Mouse (Mus musculus): ENCODE results near the gene Strn3.

- TF ChIP-seq POLR2A (IDR thresholded peaks at IDR 0.05; ENCODE audit: borderline replicate concordance, extremely low read depth, low read depth, low read length) (no peak), CTCF (IDR thresholded peaks at IDR 0.05; ENCODE audit: insufficient read depth, low read length) (no peak)
Observed at GRCm38 (mm10) chr12:51666708-51667430, 24.8 kb downstream of the Strn3 start.

Measured in lung, adult 2 months (tissue).